Mouse (Mus musculus): ENCODE data around the gene Rnaset2b.
"Not testable (repeated sequence)": the region's sequence is repeated elsewhere in the genome, so short reads cannot be mapped to it uniquely, and the experiment has no call there.

Rnaset2b gene

DNA sequence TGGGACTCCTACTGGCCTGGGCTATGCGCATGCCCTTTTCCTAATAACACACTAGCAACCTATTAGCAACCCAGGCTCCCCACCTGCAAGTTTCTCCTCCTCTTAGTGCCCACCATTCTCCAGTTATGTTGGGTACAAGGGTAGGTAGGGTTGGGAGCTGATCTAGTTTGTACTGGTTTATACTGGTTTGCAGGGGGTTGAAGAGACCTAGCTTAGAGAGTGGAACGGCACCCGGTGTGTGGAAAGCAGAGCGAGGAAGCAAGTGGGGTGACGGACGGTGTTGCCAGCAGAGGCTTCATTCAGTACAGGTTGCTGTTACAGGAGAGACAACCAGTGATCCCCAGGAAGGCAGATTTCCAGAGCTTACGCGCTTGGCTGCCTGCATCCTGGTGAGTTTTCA lies at the start of gene Rnaset2b:
Gene Rnaset2b (plus strand): TSS at position 301 of the 400 bp plus-strand sequence.
- DNase-seq, result not testable (repeated sequence)

DNA sequence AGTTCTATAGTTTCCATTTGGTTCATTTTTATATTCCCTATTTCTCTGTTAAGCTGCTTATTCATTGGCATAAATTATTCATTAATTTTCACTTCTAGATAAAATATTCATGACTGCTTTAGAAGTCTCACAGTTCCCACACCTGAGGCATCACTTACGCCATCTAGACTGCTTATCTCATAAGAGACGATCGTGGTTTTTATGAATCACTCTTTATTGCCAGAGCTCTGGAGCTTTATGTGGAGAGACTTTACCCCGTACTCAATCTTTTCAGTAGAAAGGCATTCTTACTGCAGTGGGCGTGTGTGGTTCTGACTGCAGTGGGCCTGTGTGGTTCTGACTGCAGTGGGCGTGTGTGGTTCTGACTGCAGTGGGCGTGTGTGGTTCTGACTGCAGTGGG lies 38.8 kb upstream of the Rnaset2b start:
- DNase-seq, result not testable (repeated sequence)

DNA sequence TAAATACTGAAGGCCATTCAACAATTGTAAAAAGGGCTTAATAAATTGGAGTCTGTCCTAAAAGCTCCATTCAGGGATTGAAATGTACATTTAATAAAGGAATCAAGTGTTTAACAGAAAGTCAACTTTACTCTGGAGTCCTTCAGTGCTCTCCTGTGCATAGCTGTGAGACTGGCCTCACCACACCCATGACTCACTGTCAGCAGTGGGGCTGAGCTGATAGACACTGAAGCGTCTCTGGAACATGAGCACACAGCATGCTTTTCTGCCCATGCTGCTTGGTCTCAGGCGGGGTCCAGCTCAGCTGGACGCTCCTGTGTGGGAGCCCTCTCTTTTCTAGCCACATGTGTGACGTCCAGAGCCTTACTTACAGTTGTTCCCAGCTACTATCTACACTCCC lies 27.9 kb upstream of the Rnaset2b start:
- not testable (repeated sequence) for DNase-seq

DNA sequence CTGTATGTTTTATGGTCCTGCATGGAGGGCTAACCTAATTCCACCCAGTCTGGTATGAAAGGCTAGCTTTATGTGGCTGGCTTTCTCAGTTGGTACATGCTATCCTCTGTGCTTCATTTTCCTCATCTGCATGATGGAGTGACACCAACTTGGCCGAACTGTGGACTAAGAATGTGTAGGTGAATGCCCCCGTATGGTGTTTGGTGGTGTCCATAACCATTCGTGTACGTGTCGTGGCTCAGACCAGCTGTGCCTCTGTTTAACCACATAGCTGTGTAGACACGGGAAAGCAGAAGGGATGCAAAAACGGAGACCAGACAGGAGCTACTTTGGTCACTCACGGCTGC lies 22.8 kb upstream of the Rnaset2b start:
- not testable (repeated sequence) for DNase-seq

DNA sequence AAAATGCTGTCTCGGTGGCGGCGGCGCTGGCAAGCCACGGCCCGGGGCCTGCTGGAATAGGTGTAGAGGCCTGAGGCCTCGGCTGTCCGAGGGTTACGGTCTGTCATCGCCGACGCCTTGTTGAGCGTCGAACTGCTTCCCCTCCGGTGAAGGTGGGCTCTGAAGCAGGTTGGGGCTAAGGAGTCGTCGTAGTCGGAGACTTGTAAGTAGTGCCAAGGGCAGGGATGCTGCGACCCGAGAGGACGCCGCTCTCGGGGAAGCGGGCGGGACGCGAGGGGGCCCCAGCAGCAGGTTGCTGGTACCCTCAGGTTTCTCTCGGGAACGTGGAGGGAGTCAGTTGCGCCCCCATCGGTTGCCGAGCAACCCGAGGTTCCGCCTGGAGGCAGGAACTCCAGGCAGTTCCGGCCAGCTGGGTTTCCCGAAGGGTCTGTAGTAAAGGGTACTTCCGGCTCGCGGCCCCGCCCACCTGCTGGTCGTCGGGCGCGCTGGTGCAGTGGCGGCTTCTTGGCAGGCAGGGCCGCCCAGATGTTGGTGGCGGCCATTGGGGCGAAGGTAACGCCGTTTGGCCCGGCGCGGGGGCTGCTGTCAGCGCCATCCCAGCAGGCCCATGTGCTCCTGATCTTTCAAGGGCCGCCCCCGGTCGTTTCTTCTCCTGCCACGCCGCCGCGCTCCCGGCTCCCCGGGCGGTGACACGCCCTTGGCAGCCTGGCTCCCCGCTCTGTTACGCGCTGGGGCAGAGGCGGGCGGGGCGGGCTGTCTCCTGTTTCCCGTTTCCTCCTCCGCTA lies 22.3 kb upstream of the Rnaset2b start, which contains the start of gene Rsph3b:
Gene Rsph3b (minus strand): TSS at position 699 of the 785 bp plus-strand sequence.
- peak; percentile 87 for DNase-seq

DNA sequence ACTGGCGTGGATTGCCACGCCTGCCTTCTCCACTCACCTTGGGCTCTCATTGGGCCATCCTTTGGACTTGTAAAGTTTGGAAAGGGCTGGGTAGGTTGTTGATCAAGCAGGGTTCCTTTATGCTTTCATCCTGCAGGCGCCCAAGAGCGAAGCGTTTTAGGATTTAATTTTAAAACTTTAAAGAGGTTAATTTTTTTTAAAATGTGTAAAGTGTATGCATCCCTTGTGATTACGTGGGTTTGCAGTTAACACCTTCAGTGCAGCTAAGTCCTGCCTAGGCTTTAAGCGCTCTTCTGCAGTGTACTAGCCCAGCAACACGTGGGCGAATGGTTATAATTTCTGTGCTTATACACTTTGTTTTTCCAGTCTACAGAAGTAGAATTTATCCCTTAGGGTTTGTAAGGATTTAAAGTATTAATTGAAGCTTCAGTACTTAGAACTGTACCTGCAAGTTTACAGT lies 21.6 kb upstream of the Rnaset2b start:
- not testable (repeated sequence) for DNase-seq

DNA sequence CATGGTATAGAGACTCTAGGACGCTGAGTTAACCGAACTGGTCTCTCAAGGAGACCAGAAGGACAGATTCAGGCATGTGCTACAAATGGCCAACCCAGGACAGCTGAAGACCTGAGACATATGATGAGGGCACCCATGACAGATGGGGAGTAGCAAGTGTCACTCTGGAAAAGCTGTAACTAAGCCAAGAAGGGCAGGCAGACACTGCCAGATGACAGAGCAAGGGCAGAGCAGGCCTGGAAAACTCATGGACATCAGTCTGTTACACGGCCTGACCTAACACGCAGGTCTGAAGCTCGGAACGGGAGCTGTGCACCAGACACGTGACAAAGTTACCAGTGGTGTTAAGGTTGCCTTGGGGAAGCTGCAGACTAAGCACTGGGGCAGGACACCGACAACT lies 11.6 kb upstream of the Rnaset2b start:
- not testable (repeated sequence) for DNase-seq

DNA sequence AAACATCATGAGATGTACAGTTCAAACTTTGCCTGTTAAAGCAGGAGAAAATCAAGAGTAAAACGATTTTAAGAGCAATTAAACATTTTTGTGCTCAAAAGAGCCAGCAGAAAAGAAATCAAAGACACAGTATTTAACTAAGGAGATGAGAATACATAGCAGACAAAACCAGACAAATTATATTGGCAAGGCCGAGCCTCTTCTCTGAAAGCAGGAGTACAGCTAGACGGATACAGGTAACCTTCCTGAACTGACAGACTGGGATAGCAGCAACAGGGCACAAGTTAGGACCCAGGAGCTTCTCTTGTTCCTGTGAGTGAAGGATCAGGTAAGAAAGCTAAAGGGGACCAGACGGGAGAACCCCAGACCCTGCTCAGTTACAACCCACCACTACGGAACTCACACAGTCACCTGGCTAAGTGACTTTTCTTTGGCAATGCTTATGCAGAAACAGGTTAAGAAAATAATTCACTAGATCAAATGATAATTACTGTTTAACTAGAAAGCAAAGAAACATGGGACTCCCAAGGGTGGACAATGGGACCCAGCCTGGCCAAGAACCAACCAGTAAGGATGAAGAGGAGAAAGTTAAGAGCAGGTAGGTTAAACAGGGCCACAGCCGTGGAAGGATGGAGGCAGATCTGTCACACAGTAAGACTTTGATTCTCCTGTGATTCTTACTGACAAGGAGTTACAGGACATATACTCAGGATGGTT lies 10.7 kb upstream of the Rnaset2b start:
- DNase-seq, result not testable (repeated sequence)

DNA sequence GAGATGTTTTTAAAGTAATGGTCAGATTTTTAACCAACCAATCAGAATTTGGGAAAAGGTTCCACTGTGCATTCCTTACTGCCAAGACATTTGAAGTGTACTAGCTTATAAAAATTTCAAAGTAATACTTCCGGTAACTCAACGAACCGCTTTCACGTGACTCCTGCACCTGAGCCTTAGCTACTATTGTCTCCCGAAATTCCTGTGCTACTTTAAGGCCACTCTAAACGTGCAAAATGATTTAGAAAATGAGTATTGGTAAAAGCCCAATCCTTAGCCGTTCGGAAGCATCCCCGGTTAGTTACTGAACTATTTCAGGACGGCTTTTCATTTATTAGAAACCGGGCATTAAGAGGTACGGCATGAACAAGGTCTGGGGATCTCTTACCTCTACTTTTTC lies 10.1 kb upstream of the Rnaset2b start:
- not testable (repeated sequence) for DNase-seq

DNA sequence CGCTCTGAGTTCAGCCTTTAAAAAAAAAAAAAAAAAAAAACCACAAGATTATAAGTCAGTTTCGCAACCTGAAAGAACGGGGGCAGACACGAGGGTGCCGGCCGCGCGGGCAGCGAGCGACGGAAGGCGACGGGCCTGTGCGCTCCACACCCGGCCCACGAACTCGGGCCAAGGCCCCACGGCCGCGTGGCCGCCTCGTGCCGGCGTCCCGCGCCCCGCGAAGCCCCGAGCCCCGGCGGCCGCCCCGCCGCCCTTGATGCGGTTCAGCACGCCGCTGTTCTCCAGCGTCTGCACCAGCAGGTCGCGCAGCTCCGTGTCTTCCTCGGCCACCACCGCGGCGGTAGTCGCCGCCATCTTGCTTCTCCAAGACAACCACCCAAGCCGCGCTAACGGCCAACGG lies 9.7 kb upstream of the Rnaset2b start, which contains the start of gene Tagap1:
Gene Tagap1 (minus strand): TSS at position 381 of the 400 bp plus-strand sequence.
- DNase-seq, result peak; percentile 27

DNA sequence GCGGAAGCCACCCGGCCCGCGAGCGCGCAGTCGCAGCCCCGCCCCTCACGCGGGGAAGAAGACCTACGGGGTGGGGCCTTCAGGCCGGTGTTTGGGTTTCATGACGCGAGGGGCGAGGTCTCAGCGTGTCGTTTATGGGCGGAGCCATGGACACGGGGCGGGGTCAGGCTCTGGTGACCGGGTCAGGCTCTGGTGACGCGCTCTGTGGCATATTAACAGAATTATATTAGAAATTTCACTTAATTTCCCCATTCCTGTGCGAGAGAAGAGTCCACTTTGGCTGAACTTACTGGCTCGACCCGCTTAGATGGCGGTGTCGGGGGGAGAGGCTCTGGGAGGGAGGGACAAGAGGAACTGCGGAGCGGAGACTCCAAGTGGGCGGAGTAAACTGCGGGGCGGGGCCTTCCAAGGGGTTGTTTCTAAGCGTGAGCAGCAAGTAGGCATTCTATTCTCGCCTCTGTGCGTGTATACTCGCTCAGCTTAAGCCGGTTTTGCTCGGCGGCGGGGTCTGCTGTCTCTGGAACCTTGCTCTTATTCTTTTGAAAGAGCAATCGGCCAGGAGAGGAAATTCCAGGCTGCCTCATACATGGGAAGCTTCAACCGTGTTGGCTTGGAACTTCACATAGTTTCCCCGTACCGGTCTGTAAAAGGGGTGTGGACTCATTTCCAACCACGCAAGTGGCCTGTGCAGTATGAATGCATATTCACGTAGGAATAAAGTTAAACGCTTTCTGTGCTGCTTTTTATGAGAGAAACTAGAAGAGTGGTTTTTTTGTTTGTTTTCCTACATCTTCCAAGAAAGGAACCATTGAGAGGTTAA lies 9.0 kb upstream of the Rnaset2b start:
- DNase-seq, result not testable (repeated sequence)

DNA sequence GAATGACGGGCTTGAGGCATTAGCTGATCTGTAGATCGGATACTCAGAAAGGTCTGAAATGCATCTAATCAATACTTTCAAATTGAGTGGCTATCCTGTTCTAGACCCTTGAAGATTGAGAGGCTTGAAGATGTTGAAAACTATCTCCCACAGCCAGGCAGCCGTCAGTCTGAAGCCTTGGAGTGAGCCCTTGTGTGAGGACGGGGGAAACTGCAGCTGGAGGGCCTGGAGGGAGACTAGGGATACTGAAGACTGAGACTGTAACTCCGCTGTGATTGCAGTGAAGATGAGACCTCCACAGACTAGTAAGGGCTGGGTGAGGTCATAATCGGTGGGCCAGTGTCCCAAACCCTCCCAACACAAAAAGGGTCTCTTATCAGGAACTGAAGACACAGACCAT lies 8.1 kb upstream of the Rnaset2b start:
- DNase-seq, result not testable (repeated sequence)

DNA sequence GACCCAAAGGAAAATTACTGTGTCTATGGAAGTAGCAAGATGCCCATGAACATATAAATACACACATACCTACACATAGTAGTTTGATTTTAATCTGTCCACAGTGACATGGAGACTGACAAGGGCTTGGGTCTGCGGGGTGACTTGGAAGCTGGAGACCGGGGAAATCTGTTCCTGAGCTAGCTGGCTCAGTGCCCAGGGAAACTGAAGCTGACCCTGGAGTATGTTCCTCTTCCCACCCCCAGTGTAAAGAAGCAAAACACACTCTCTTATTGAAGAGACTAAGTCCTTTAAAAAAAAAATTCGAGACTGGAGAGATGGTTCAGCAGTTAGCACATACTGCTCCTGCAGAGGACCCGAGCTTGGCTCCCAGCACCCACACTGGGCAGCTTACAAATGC lies 7.5 kb upstream of the Rnaset2b start:
- DNase-seq, result not testable (repeated sequence)

DNA sequence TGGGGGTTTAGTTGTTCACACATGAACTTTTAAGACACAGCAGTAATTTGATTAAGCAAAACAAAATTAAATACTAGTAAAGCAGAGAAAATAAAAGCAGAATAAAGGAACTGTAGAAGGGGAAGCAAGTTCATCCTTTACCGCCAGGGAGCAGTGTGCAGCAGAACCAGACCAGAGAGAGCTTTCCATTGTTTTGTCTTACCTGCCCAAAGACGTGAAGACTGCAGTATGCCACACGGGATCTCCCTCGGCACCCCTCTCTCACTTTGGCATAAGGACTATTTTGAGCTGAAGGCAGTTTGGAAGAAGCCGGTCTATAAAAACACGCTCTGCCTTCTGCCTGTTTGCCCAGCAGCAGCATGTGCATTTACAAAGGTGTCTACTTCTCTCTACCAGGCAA lies 5.1 kb upstream of the Rnaset2b start:
- DNase-seq, result peak; percentile 33

DNA sequence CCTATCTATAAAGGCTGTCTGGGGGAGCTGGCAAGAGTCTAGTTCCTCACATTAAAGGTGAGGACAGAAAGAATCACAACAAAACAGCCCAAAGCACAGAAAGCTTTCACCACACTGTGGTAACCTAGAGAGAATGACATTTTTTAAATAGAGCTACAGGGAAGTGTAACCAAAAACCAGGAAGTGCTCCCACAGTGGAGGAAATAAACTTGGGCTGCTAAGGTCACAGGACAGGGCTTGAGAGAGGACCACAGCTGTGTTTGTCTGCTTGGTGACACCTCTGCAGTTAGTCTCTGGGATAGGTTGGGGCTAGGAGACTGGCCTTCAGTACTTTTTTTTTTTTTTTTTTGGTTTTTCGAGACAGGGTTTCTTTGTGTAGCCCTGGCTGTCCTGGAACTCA lies 2.8 kb upstream of the Rnaset2b start:
- not testable (repeated sequence) for DNase-seq

DNA sequence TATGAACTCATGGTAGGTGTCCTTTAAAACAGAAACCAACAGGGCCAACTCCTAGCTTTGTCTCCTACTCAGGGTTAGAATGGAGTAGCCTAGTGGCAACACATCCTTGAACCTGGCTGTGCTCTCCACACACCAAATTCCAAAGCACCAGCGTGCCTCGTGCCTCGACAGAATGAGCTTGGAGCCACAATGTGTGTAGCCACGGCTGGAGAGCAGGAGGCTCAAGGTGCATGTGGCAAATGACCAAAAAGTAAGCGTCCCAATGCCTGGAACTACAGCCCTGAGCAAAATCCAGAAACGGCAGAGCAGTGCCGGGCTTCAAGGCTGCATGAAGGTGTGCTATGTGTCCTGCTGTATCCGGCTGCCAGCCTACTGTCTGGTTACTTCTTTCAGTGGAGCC lies 804 bp downstream of the Rnaset2b start:
- DNase-seq, result not testable (repeated sequence)

DNA sequence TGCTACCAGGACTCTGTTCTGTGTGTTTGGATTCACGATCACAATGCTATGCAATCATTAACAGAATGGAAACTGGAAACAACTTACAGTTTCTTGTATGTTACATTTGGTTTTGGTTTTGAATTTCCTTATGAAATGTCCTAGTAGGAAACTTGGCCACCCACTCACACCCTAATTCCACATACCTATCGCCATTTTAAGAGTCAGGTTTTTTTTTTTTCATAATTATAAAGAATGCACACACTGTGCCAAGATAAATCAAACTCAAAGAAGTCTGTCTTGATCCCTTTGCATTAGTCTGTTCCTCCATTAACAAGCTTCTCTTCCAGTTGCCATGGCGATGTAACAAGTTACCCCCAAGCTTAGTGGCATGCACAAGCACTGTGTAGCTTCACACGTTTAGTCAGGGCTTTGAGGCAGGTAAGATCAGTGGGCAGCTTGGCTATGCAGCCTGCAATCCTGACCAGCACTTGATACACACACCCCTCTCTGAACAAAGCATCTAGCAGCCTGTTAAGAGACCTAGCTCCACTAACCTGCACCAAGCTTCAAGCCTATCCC lies 2.5 kb downstream of the Rnaset2b start:
- not testable (repeated sequence) for DNase-seq

DNA sequence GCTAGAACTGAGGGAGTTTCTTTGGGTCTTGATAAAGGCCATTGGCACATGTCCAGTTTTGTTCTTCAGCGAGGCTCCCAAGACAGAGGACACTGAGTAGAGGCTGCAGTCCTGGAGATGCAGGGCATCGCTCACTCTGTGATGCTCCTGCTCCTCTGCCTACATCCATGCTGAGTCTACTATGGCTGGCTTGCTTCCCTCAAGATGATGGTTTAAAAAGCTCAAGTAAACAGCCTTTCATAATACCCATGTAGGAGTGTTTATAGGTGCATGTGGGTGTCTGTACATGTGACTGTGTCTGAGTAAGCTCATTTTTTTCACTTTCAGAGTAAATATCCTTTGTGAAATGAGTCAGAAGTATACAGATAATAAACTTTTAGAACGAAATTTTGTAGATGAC lies 4.6 kb downstream of the Rnaset2b start:
- DNase-seq, result not testable (repeated sequence)

DNA sequence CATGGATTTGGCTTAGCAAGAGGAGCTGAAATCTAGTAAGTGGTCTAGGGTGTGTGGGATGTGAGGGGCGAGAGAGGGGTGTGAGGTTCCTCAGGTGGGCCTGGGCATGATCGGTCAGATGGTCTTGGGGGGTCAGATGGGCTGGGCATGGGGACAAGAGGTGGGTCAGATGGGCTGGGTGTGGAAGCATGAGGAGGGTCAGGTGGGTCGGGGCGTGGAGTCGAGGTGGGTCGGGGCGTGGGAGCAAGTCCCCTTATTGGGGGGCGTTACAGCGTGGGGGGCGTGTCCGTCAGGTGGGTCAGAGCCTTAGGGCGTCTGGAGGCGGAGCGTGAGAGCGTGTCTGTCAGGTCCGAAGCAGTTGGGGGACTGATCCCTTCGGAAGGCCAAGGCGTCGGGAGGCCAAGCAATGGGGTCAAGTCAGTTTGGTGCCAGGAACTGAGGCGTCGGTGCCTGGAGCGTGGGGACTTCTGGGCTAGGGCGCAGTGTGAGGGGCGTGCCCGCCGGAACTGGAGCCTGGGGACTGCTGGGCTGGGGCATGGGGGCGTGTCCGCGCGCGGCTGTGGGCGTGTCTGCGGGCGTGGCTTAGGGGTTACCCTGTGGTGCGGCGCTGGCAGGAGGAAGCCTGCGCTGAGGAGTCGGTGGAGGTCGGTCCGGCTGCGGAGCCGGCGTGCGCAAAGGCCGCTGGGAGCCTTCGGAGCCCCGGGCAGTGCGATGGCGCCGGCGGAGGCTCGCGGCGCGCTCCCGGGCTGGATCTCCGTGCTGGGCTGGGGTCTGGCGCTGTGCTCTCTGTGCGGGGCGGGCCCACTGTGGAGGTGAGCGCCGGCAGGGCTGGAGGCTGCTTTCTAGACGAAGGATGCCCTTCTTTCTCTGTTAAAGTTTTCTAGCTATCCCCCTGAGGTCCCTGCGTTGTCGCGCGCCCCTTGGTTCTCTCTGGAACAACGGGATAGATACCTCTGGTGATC lies 8.1 kb downstream of the Rnaset2b start, which contains the start of gene Gm49721:
Gene Gm49721 (plus strand): TSS at position 618 of the 962 bp plus-strand sequence.
- DNase-seq, result peak; percentile 84

DNA sequence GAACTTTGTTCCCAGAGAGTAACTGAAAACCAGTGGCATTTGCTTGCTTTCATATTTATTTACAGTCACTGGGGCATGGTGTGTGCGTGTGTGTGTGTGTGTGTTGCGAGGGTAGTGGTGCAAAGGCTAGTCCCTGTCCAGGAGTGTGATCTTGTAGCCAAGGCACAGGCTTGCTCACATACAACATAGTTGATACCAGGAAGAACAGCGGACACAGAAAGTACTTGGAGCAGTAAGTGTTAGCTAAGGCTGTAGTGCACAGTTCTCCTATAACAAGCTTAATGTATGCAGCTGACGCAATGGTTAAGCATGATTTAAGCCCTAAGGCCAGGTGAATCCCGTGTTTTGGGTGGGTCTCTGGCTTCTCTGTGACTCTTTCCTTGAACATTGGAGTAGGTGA lies 8.9 kb downstream of the Rnaset2b start:
- not testable (repeated sequence) for DNase-seq

DNA sequence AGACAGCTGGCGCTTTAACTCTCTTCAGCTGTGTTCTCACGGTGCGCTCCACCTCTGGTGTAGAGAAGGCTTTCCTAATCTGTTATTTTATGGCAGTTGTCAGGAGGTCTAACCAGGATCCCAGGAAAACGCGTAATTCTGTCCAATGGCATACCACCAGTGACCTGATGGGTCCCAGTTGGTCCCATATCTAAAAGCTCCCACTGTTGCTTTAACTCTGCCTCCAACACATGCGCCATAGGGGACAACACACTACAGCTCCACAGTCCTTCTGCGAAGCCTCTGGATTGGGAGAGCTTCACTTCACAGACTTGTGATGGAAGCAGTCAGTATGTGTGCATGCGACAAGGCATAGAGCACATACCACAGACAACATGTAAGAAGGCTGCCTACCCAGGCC lies 9.7 kb downstream of the Rnaset2b start:
- DNase-seq, result not testable (repeated sequence)
